Mouse (Mus musculus): Measurements from ENCODE around the gene Acin1.

DNA sequence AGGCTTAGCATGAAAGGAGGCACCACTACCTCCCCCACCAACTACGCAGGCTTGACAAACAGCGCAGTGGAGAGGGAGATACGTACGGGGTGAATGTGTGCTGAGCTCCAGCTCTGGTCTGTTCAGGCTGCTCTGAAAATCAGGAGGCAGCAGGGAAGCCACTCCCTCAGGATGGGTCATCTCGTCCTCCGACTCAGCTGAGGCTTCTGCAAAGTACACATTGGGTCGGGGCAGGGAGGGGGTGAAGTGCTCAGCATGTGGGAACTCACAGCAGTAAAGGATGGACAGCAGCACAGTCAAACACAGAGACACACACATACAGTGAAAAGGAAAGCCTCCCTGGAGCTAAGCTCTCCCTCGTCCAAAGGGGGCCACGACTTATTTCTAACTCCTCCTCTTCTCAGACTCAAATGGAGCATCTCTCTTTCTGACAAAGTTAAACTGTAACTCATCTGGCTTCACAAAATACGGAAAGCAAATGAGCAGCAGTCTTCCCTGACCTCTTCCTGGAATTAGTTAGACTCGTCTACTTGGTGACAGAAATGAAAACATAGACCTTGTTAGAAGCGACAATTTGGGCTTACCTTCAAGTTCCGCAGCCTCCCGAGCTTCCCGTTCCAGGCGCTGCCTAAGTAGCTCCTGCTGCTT is 8.0 kb downstream of the Acin1 start:
- TF ChIP-seq POLR2A (IDR thresholded peaks at IDR 0.05; ENCODE audit: borderline replicate concordance, insufficient read depth, low read length), result no peak
- no peak for TF ChIP-seq CTCF (IDR thresholded peaks at IDR 0.05; ENCODE audit: borderline replicate concordance, insufficient read depth, low read depth, low read length)
